Mouse (Mus musculus) bone marrow macrophage, adult 2 months (primary cell): ENCODE results near the gene Tmem132c.

ENCODE experiments used
- CTCF ChIP-seq: IDR thresholded peaks from 2 replicates; pipeline ENCODE4 v1.5.1; 2012; ENCODE audit warnings: low read depth, mild to moderate bottlenecking, low read length, moderate library complexity
- POLR2A ChIP-seq: IDR thresholded peaks from 2 replicates; pipeline ENCODE4 v1.6.1; 2012; ENCODE audit warnings: mild to moderate bottlenecking, low read depth, low read length, borderline replicate concordance

GRCm38 (mm10) chr5:127610787-127611509 is 369.3 kb downstream of the Tmem132c start:
- no peak for TF ChIP-seq POLR2A
- no peak for TF ChIP-seq CTCF
